Mouse (Mus musculus) megakaryocyte, adult 5-6 weeks (primary cell): ENCODE measurements around the gene Rubcnl. TPM values are rescaled to one million over a fixed set of nuclear protein-coding genes. Genes with fewer than 3 reads are reported as not detected.

Experiments used
- ATAC-seq: 2 replicates; pipeline ENCODE4 v1.8.0; 2016; ENCODE audit warnings: mild to moderate bottlenecking, inconsistent platforms; ENCODE audit not compliant: poor library complexity, severe bottlenecking
- total RNA-seq, 2 experiments: library from RNA; stranded (forward) in 1 of 2; stranded (reverse) in 1 of 2; fragments of 153-499, 151-499 nt in 1 of 2; fragments of 221-1000, 200-1000 nt in 1 of 2; gene quantifications; 2 replicates each; pipeline versions ENCODE4 v1.2.3 to v1.2.4; 2015 to 2017

The Rubcnl gene
- total RNA-seq, 2 experiments from 2014 or later = 13.8 to 17.5 TPM

GRCm38 (mm10) chr14:75017277-75017676 is 1.4 kb downstream of the Rubcnl start:
- ATAC-seq = peak; percentile 67

- no peak for ATAC-seq
Observed at GRCm38 (mm10) chr14:75017877-75018825, 2.3 kb downstream of the Rubcnl start.

GRCm38 (mm10) chr14:75018829-75019228 is 3.0 kb downstream of the Rubcnl start:
- no peak for ATAC-seq

- ATAC-seq = no peak
Observed at GRCm38 (mm10) chr14:75020581-75021253, 4.9 kb downstream of the Rubcnl start.

- ATAC-seq = peak; percentile 51
Observed at GRCm38 (mm10) chr14:75022522-75022921, 6.7 kb downstream of the Rubcnl start.

GRCm38 (mm10) chr14:75024793-75025710 is 9.2 kb downstream of the Rubcnl start:
- ATAC-seq = peak; percentile 78

GRCm38 (mm10) chr14:75030764-75031163 is 14.9 kb downstream of the Rubcnl start:
- no peak for ATAC-seq

GRCm38 (mm10) chr14:75031999-75032575 is 16.3 kb downstream of the Rubcnl start:
- peak; percentile 73 for ATAC-seq

GRCm38 (mm10) chr14:75032742-75033141 is 16.9 kb downstream of the Rubcnl start:
- ATAC-seq = no peak

GRCm38 (mm10) chr14:75034240-75034639 is 18.4 kb downstream of the Rubcnl start:
- ATAC-seq = peak; percentile 90

- ATAC-seq = no peak
Observed at GRCm38 (mm10) chr14:75035431-75035830, 19.6 kb downstream of the Rubcnl start.

- ATAC-seq = peak; percentile 98
Observed at GRCm38 (mm10) chr14:75045184-75045583, 29.4 kb downstream of the Rubcnl start.

- no peak for ATAC-seq
Observed at GRCm38 (mm10) chr14:75052451-75052850, 36.6 kb downstream of the Rubcnl start.

GRCm38 (mm10) chr14:75054455-75055343 is 38.9 kb downstream of the Rubcnl start:
- ATAC-seq = no peak

- ATAC-seq = peak; percentile 85
Observed at GRCm38 (mm10) chr14:75056861-75057431, 41.1 kb downstream of the Rubcnl start.

GRCm38 (mm10) chr14:75060562-75060961 is 44.7 kb downstream of the Rubcnl start:
- peak; percentile 36 for ATAC-seq

- no peak for ATAC-seq
Observed at GRCm38 (mm10) chr14:75063936-75064335, 48.1 kb downstream of the Rubcnl start.

GRCm38 (mm10) chr14:75064520-75064919 is 48.7 kb downstream of the Rubcnl start:
- peak; percentile 59 for ATAC-seq

GRCm38 (mm10) chr14:75065211-75065610 is 49.4 kb downstream of the Rubcnl start:
- ATAC-seq = 0 out of 2 replicates have a peak, but pooled peaks have one; percentile 8
